Mouse (Mus musculus) layer of hippocampus, adult 8-10 months (tissue): ENCODE data around the gene Cacna1c. TPM values are rescaled to one million over a fixed set of nuclear protein-coding genes. Genes with fewer than 3 reads are reported as not detected.

Experiments
- DNase-seq, 2 experiments: peaks; one replicate each; pipeline ENCODE4 v3.0.0; 2022; ENCODE audit warnings: low spot score in 2 of 2
- total RNA-seq, 4 experiments: library from RNA; stranded (reverse); gene quantifications; 2 replicates each; pipeline ENCODE4 v1.2.4; 2022

The Cacna1c gene
- total RNA-seq, 4 experiments from 2014 or later: 67.6 to 88.2 (median 75.8) TPM

- DNase-seq: no peak
These were observed 96.9 kb downstream of the Cacna1c start for GRCm38 (mm10) chr6:119099333-119099732.

- DNase-seq: no peak
These were observed 99.7 kb downstream of the Cacna1c start for GRCm38 (mm10) chr6:119096481-119096880.

GRCm38 (mm10) chr6:119095081-119095480, 101.1 kb downstream of the Cacna1c start:
- no peak for DNase-seq

- no peak for DNase-seq
These were observed 107.0 kb downstream of the Cacna1c start for GRCm38 (mm10) chr6:119089173-119089572.

- DNase-seq: no peak
These were observed 107.8 kb downstream of the Cacna1c start for GRCm38 (mm10) chr6:119088381-119088780.

- no peak for DNase-seq
These were observed 108.3 kb downstream of the Cacna1c start for GRCm38 (mm10) chr6:119087919-119088318.

- DNase-seq: no peak
These were observed 110.4 kb downstream of the Cacna1c start for GRCm38 (mm10) chr6:119085789-119086188.

- no peak for DNase-seq
These were observed 111.7 kb downstream of the Cacna1c start for GRCm38 (mm10) chr6:119084532-119084931.

GRCm38 (mm10) chr6:119083559-119083958, 112.7 kb downstream of the Cacna1c start:
- no peak for DNase-seq

- no peak for DNase-seq
These were observed 113.6 kb downstream of the Cacna1c start for GRCm38 (mm10) chr6:119082662-119083061.

GRCm38 (mm10) chr6:119081650-119082049, 114.6 kb downstream of the Cacna1c start:
- DNase-seq: no peak

GRCm38 (mm10) chr6:119079626-119080025, 116.6 kb downstream of the Cacna1c start:
- peak; percentile 56 to 67 for DNase-seq

- DNase-seq: peak; percentile 37 to 49
These were observed 117.3 kb downstream of the Cacna1c start for GRCm38 (mm10) chr6:119078912-119079311.

- DNase-seq: no peak
These were observed 119.0 kb downstream of the Cacna1c start for GRCm38 (mm10) chr6:119077231-119077630.

GRCm38 (mm10) chr6:119073419-119074071, 122.7 kb downstream of the Cacna1c start:
- no peak for DNase-seq

- DNase-seq: no peak
These were observed 123.4 kb downstream of the Cacna1c start for GRCm38 (mm10) chr6:119072772-119073171.

- DNase-seq: no peak
These were observed 125.4 kb downstream of the Cacna1c start for GRCm38 (mm10) chr6:119070771-119071170.

- DNase-seq: no peak
These were observed 125.9 kb downstream of the Cacna1c start for GRCm38 (mm10) chr6:119070351-119070750.

- DNase-seq: no peak
These were observed 127.1 kb downstream of the Cacna1c start for GRCm38 (mm10) chr6:119069145-119069544.

GRCm38 (mm10) chr6:119068650-119069049, 127.6 kb downstream of the Cacna1c start:
- no peak for DNase-seq

- no peak for DNase-seq
These were observed 131.3 kb downstream of the Cacna1c start for GRCm38 (mm10) chr6:119064961-119065360.

- no peak for DNase-seq
These were observed 131.8 kb downstream of the Cacna1c start for GRCm38 (mm10) chr6:119064430-119064829.

GRCm38 (mm10) chr6:119062695-119063094, 133.5 kb downstream of the Cacna1c start:
- DNase-seq: no peak

GRCm38 (mm10) chr6:119058896-119059295, 137.3 kb downstream of the Cacna1c start:
- no peak for DNase-seq
